Mouse (Mus musculus) olfactory bulb, adult 2 months (tissue): ENCODE data around the gene Gm14391.
"Not testable (repeated sequence)": the region's sequence is repeated elsewhere in the genome, so short reads cannot be mapped to it uniquely, and the experiment has no call there.

Experiments used
- CTCF ChIP-seq: fragments of 200-500 bp; IDR thresholded peaks from 2 replicates; pipeline ENCODE4 v1.5.1; 2012; ENCODE audit warnings: low read depth, mild to moderate bottlenecking, low read length, moderate library complexity; ENCODE audit not compliant: insufficient read depth
- POLR2A ChIP-seq: fragments of 200-500 bp; IDR thresholded peaks from 2 replicates; pipeline ENCODE4 v1.6.1; 2012; ENCODE audit warnings: mild to moderate bottlenecking, low read depth, low read length, moderate library complexity; ENCODE audit not compliant: insufficient read depth

DNA sequence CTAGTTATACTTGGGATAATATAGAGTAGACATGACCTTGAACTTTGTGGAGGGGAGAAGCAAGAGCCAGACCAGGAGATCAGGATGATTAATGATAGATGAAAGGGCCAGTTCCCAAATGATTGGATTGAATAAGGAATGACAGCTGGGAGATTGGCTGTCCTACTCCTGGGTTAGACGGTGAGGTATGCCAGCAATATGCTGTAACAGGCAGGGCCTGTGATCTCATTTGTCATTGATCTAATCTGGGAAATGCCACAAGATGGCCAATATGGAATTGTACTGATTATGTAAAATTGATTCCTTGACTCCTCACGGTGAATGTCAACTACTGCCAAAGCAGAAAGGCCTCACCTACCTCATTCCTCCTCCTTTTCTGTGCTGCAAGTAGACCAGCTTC, 32.7 kb downstream of the Gm14391 start:
- not testable (repeated sequence) for TF ChIP-seq CTCF, POLR2A
